Mouse (Mus musculus) heart, embryonic 16.5 days (tissue): Measurements from ENCODE around the gene Cep112. TPM values are rescaled to one million over a fixed set of nuclear protein-coding genes. Genes with fewer than 3 reads are reported as not detected.
A peak's percentile ranks its signal among the peaks of the same experiment; 100 is the strongest.

Experiments
- ATAC-seq: fragments of 200-750 bp; cut with Nextera tagmentation; replicated peaks from 2 replicates; pipeline ENCODE4 v1.8.0; 2017; ENCODE audit warnings: moderate number of reproducible peaks; ENCODE audit not compliant: insufficient read depth, low FRiP score; ENCODE audit errors: extremely low read depth
- H3K27ac ChIP-seq: fragments of 300-500 bp; sonication (generic); 2 replicates; pipeline ENCODE4 v1.5.1; 2014; ENCODE audit warnings: mild to moderate bottlenecking, low read length, control low read depth, moderate library complexity
- H3K27me3 ChIP-seq: fragments of 300-500 bp; sonication (generic); 2 replicates; pipeline ENCODE4 v1.6.1; 2014; ENCODE audit warnings: low read length, mixed read lengths; ENCODE audit not compliant: control insufficient read depth, insufficient read depth
- H3K36me3 ChIP-seq: fragments of 300-500 bp; sonication (generic); 2 replicates; pipeline ENCODE4 v1.6.1; 2014; ENCODE audit not compliant: control insufficient read depth, insufficient read depth
- H3K4me1 ChIP-seq: fragments of 300-500 bp; sonication (generic); 2 replicates; pipeline ENCODE4 v1.6.1; 2014; ENCODE audit warnings: low read length, mixed read lengths; ENCODE audit not compliant: control insufficient read depth, insufficient read depth
- H3K4me2 ChIP-seq: fragments of 300-500 bp; sonication (generic); 2 replicates; pipeline ENCODE4 v1.6.1; 2014; ENCODE audit warnings: low read depth, mild to moderate bottlenecking, control low read depth, low read length
- H3K4me3 ChIP-seq: fragments of 300-500 bp; sonication (generic); 2 replicates; pipeline ENCODE4 v1.5.1; 2014; ENCODE audit warnings: mild to moderate bottlenecking, control low read depth, low read length
- H3K9ac ChIP-seq: fragments of 300-500 bp; sonication (generic); 2 replicates; pipeline ENCODE4 v1.6.1; 2014; ENCODE audit warnings: low read length, control low read depth
- H3K9me3 ChIP-seq: fragments of 300-500 bp; sonication (generic); replicated peaks from 2 replicates; pipeline ENCODE4 v1.6.1; 2016; ENCODE audit warnings: low read length; ENCODE audit not compliant: control insufficient read depth
- WGBS: fragments of 180-500 bp; shearing (Covaris S2); extraction: QIAGEN DNeasy Blood & Tissue Kit; methylation state at CpG from one replicate; pipeline ENCODE4 v1.1.7; 2014; 5-methylcytosine and 5-hydroxymethylcytosine counted together
- polyA plus RNA-seq: library from polyadenylated mRNA; unstranded; fragments of >200 nt; fragmentation: Nextera tagmentation; extraction: Ambion mirVana; gene quantifications from 2 replicates; pipeline ENCODE4 v1.2.1, GENCODE M21; 2015

Cep112 gene
- polyA plus RNA-seq, 1 experiment from 2014 or later = 6.3 TPM

- no peaks in the 10 kb centered on the region for H3K4me1 ChIP-seq
- H3K27ac ChIP-seq = no peak overlapping the region
- H3K9ac ChIP-seq = no peak overlapping the region
- WGBS = 43% methylated on average over 7 of the region's 7 CpGs
- peaks cover 7% of the 10 kb centered on the region; the same call in 1 of the 2 replicates for H3K36me3 ChIP-seq
- H3K27me3 ChIP-seq = no peaks in the 10 kb centered on the region
- ATAC-seq = 0 out of 2 replicates have a peak, but pooled peaks have one; percentile 32
- no peaks in the 10 kb centered on the region for H3K9me3 ChIP-seq
- no peak overlapping the region for H3K4me3 ChIP-seq
- H3K4me2 ChIP-seq = no peak overlapping the region
These were observed 50.7 kb downstream of the Cep112 start for GRCm38 (mm10) chr11:108475738-108476137.

GRCm38 (mm10) chr11:108476226-108476625, 51.2 kb downstream of the Cep112 start:
- no peak for ATAC-seq
- no peaks in the 10 kb centered on the region for H3K27me3 ChIP-seq
- H3K4me2 ChIP-seq = no peak overlapping the region
- WGBS = 77% methylated on average over 1 of the region's 1 CpGs
- no peak overlapping the region for H3K9ac ChIP-seq
- peaks cover 7% of the 10 kb centered on the region; the same call in 1 of the 2 replicates for H3K36me3 ChIP-seq
- H3K9me3 ChIP-seq = no peaks in the 10 kb centered on the region
- no peaks in the 10 kb centered on the region for H3K4me1 ChIP-seq
- no peak overlapping the region for H3K27ac ChIP-seq
- no peak overlapping the region for H3K4me3 ChIP-seq

- WGBS = 81% methylated on average over 4 of the region's 4 CpGs
- no peaks in the 10 kb centered on the region for H3K27me3 ChIP-seq
- H3K4me2 ChIP-seq = no peak overlapping the region
- H3K4me3 ChIP-seq = no peak overlapping the region
- H3K4me1 ChIP-seq = no peaks in the 10 kb centered on the region
- no peak overlapping the region for H3K9ac ChIP-seq
- H3K36me3 ChIP-seq = no peaks in the 10 kb centered on the region
- ATAC-seq = no peak
- H3K27ac ChIP-seq = no peak overlapping the region
- no peaks in the 10 kb centered on the region for H3K9me3 ChIP-seq
These were observed 59.0 kb downstream of the Cep112 start for GRCm38 (mm10) chr11:108483976-108484375.

- H3K4me1 ChIP-seq = no peaks in the 10 kb centered on the region
- 69% methylated on average over 2 of the region's 2 CpGs for WGBS
- no peaks in the 10 kb centered on the region for H3K27me3 ChIP-seq
- H3K27ac ChIP-seq = no peak overlapping the region
- H3K4me3 ChIP-seq = no peak overlapping the region
- H3K4me2 ChIP-seq = no peak overlapping the region
- H3K36me3 ChIP-seq = no peaks in the 10 kb centered on the region
- ATAC-seq = no peak
- no peaks in the 10 kb centered on the region for H3K9me3 ChIP-seq
- H3K9ac ChIP-seq = no peak overlapping the region
These were observed 63.3 kb downstream of the Cep112 start for GRCm38 (mm10) chr11:108488256-108488655.

- ATAC-seq = no peak
- H3K4me2 ChIP-seq = no peak overlapping the region
- H3K4me1 ChIP-seq = peaks cover 1% of the 10 kb centered on the region; the same call in 1 of the 2 replicates
- H3K27ac ChIP-seq = no peak overlapping the region
- H3K9me3 ChIP-seq = no peaks in the 10 kb centered on the region
- H3K27me3 ChIP-seq = no peaks in the 10 kb centered on the region
- no peak overlapping the region for H3K4me3 ChIP-seq
- H3K36me3 ChIP-seq = no peaks in the 10 kb centered on the region
- H3K9ac ChIP-seq = no peak overlapping the region
- WGBS = 86% methylated on average over 4 of the region's 4 CpGs
These were observed 64.9 kb downstream of the Cep112 start for GRCm38 (mm10) chr11:108489863-108490262.

GRCm38 (mm10) chr11:108508190-108508589, 83.2 kb downstream of the Cep112 start:
- H3K9me3 ChIP-seq = no peaks in the 10 kb centered on the region
- no peak overlapping the region for H3K27ac ChIP-seq
- H3K27me3 ChIP-seq = no peaks in the 10 kb centered on the region
- H3K4me2 ChIP-seq = no peak overlapping the region
- H3K36me3 ChIP-seq = no peaks in the 10 kb centered on the region
- no peak overlapping the region for H3K4me3 ChIP-seq
- 92% methylated on average over 5 of the region's 5 CpGs for WGBS
- no peak overlapping the region for H3K9ac ChIP-seq
- ATAC-seq = no peak
- no peaks in the 10 kb centered on the region for H3K4me1 ChIP-seq

- Histone ChIP-seq H3K9ac (no peak overlapping the region), H3K27me3 (no peaks in the 10 kb centered on the region), H3K27ac (no peak overlapping the region), H3K4me1 (no peaks in the 10 kb centered on the region), H3K9me3 (no peaks in the 10 kb centered on the region), H3K36me3 (no peaks in the 10 kb centered on the region), H3K4me2 (no peak overlapping the region), H3K4me3 (no peak overlapping the region)
- WGBS = 71% methylated on average over 5 of the region's 5 CpGs
- no peak for ATAC-seq
These were observed 102.9 kb downstream of the Cep112 start for GRCm38 (mm10) chr11:108527725-108528363.

- 64% methylated on average over 1 of the region's 1 CpGs for WGBS
These were observed 107.9 kb downstream of the Cep112 start for GRCm38 (mm10) chr11:108532901-108533300.

GRCm38 (mm10) chr11:108534014-108534413, 109.0 kb downstream of the Cep112 start:
- Histone ChIP-seq H3K9me3 (no peaks in the 10 kb centered on the region), H3K27me3 (no peaks in the 10 kb centered on the region), H3K4me1 (no peaks in the 10 kb centered on the region), H3K9ac (no peak overlapping the region), H3K4me3 (no peak overlapping the region), H3K36me3 (no peaks in the 10 kb centered on the region), H3K4me2 (no peak overlapping the region), H3K27ac (no peak overlapping the region)
- ATAC-seq = no peak
- WGBS = 91% methylated on average over 3 of the region's 3 CpGs

More at GRCm38 (mm10) chr11:108532901-108533300, 107.9 kb downstream of the Cep112 start:
- no peak overlapping the region for H3K4me3 ChIP-seq
- H3K27me3 ChIP-seq = no peaks in the 10 kb centered on the region
- H3K27ac ChIP-seq = no peak overlapping the region
- H3K36me3 ChIP-seq = no peaks in the 10 kb centered on the region
- H3K9me3 ChIP-seq = no peaks in the 10 kb centered on the region
- no peak overlapping the region for H3K4me2 ChIP-seq
- no peaks in the 10 kb centered on the region for H3K4me1 ChIP-seq
- ATAC-seq = no peak
- H3K9ac ChIP-seq = no peak overlapping the region
